Mouse (Mus musculus) heart, embryonic 14.5 days (tissue): ENCODE measurements around the gene Six1. TPM values are rescaled to one million over a fixed set of nuclear protein-coding genes. Genes with fewer than 3 reads are reported as not detected.
"Not testable (repeated sequence)": the region's sequence is repeated elsewhere in the genome, so short reads cannot be mapped to it uniquely, and the experiment has no call there.

Source experiments
- ATAC-seq: fragments of 200-750 bp; cut with Nextera tagmentation; 2 replicates; pipeline ENCODE4 v1.8.0; 2017; ENCODE audit warnings: low read depth, moderate TSS enrichment; ENCODE audit not compliant: insufficient number of reproducible peaks, insufficient read depth, low FRiP score
- H3K27ac ChIP-seq, 2 experiments: fragments of 200-500 bp in 1 of 2; fragments of 300-500 bp in 1 of 2; sonication (generic) in 1 of 2; replicated peaks in 1 of 2; 2 replicates each; pipeline ENCODE4 v1.5.1; 2012 to 2014; ENCODE audit warnings: low read depth in 2 of 2, low read length in 2 of 2, control low read depth in 1 of 2, mild to moderate bottlenecking in 1 of 2, mixed read lengths in 1 of 2; ENCODE audit not compliant: control insufficient read depth in 1 of 2, insufficient read depth in 1 of 2
- H3K27me3 ChIP-seq: fragments of 300-500 bp; sonication (generic); 2 replicates; pipeline ENCODE4 v1.6.1; 2014; ENCODE audit warnings: mild to moderate bottlenecking, low read length, control low read depth; ENCODE audit not compliant: control insufficient read depth, insufficient read depth
- H3K36me3 ChIP-seq: fragments of 300-500 bp; sonication (generic); 2 replicates; pipeline ENCODE4 v1.6.1; 2014; ENCODE audit warnings: mild to moderate bottlenecking, control low read depth, low read length, mixed read lengths; ENCODE audit not compliant: control insufficient read depth, insufficient read depth
- H3K4me1 ChIP-seq, 2 experiments: fragments of 200-500 bp in 1 of 2; fragments of 300-500 bp in 1 of 2; sonication (generic) in 1 of 2; 2 replicates each; pipeline ENCODE4 v1.6.1; 2012 to 2014; ENCODE audit warnings: low read length in 2 of 2, control low read depth in 1 of 2, mixed read lengths in 1 of 2; ENCODE audit not compliant: control insufficient read depth in 2 of 2, insufficient read depth in 2 of 2
- H3K4me2 ChIP-seq: fragments of 300-500 bp; sonication (generic); 2 replicates; pipeline ENCODE4 v1.6.1; 2014; ENCODE audit warnings: mild to moderate bottlenecking, low read length
- H3K4me3 ChIP-seq, 2 experiments: fragments of 200-500 bp in 1 of 2; fragments of 300-500 bp in 1 of 2; sonication (generic) in 1 of 2; 2 replicates each; pipeline ENCODE4 v1.5.1; 2012 to 2014; ENCODE audit warnings: low read length in 2 of 2, mild to moderate bottlenecking in 2 of 2, control low read depth in 1 of 2, low read depth in 1 of 2, moderate library complexity in 1 of 2; ENCODE audit not compliant: control insufficient read depth in 1 of 2, insufficient read depth in 1 of 2
- H3K9ac ChIP-seq: fragments of 300-500 bp; sonication (generic); 2 replicates; pipeline ENCODE4 v1.6.1; 2014; ENCODE audit warnings: mild to moderate bottlenecking, low read length
- H3K9me3 ChIP-seq: fragments of 300-500 bp; sonication (generic); 2 replicates; pipeline ENCODE4 v1.6.1; 2016; ENCODE audit warnings: low read length, control low read depth; ENCODE audit not compliant: control insufficient read depth
- WGBS: fragments of 180-500 bp; shearing (Covaris S2); extraction: QIAGEN DNeasy Blood & Tissue Kit; methylation state at CpG from one replicate; pipeline ENCODE4 v1.1.7; 2014; 5-methylcytosine and 5-hydroxymethylcytosine counted together
- polyA plus RNA-seq: library from polyadenylated mRNA; unstranded; fragments of >200 nt; fragmentation: Nextera tagmentation; extraction: Ambion mirVana; gene quantifications from 2 replicates; pipeline ENCODE4 v1.2.1, GENCODE M21; 2014

The Six1 gene
- polyA plus RNA-seq, 1 experiment from 2014 or later = 0.27 TPM

DNA sequence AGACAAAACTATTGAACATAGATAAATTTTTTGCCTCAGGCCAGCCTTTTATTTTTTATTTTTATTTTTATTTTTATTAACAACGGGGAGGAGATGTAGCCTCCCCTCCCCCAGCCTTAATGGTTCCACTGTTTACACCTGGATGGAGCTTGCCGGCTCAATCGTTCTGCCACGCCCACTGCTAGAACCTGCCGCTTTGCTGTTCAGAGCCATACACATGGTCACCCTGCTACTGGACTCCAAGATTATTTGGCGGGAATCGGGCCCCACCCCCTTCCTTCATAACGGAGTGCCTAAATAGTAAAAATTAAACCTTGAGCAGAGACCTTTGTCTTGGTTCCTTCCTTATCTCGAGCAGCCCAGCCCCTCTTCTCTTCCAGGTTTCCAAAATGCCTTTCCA, 50.8 kb downstream of the Six1 start:
- H3K9me3 ChIP-seq, ATAC-seq, H3K4me2 ChIP-seq, H3K9ac ChIP-seq, H3K4me1 ChIP-seq, H3K4me3 ChIP-seq, H3K36me3 ChIP-seq, H3K27ac ChIP-seq, H3K27me3 ChIP-seq: not testable (repeated sequence)
- 28% methylated on average over 9 of the region's 9 CpGs for WGBS

DNA sequence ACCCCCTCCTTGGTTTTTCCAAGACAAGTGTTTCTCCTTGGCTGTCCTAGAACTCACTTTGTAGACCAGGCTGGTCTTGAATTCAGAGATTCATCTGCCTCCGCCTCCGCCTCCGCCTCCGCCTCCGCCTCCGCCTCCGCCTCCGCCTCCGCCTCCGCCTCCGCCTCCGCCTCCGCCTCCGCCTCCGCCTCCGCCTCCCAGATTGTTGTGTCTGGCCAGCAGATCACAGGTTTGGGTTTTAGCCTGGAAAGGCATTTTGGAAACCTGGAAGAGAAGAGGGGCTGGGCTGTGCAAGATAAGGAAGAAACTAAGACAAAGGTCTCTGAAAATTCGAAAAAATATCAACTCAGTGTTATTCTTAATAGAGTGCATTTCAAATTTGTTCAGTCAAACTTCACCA, 51.4 kb downstream of the Six1 start:
- H3K36me3 ChIP-seq, H3K4me3 ChIP-seq, H3K9ac ChIP-seq, ATAC-seq, H3K27me3 ChIP-seq, H3K9me3 ChIP-seq, H3K4me1 ChIP-seq, H3K4me2 ChIP-seq, H3K27ac ChIP-seq: not testable (repeated sequence)
- 22% methylated on average over 17 of the region's 17 CpGs for WGBS

GRCm38 (mm10) chr12:72998105-72999001, 55.3 kb downstream of the Six1 start:
- 84% methylated on average over 4 of the region's 4 CpGs for WGBS
- Histone ChIP-seq H3K9ac (no peak overlapping the region), H3K9me3 (no peaks in the 10 kb centered on the region), H3K27ac (no peak overlapping the region), H3K4me1 (no peaks in the 10 kb centered on the region), H3K4me3 (no peak overlapping the region), H3K4me2 (no peak overlapping the region), H3K27me3 (no peaks in the 10 kb centered on the region), H3K36me3 (no peaks in the 10 kb centered on the region)
- no peak for ATAC-seq

GRCm38 (mm10) chr12:72996646-72997045, 57.0 kb downstream of the Six1 start:
- Histone ChIP-seq H3K36me3 (no peaks in the 10 kb centered on the region), H3K27me3 (no peaks in the 10 kb centered on the region), H3K4me2 (no peak overlapping the region), H3K4me1 (no peaks in the 10 kb centered on the region), H3K4me3 (no peak overlapping the region), H3K27ac (no peak overlapping the region), H3K9me3 (no peaks in the 10 kb centered on the region), H3K9ac (no peak overlapping the region)
- 76% methylated on average over 3 of the region's 3 CpGs for WGBS
- no peak for ATAC-seq

Other genes with a start within 250 kb of the Six1 start
- not detected in 2 replicates for gene Six6, start 114.0 kb downstream of the Six1 start, polyA plus RNA-seq
- gene 4930447C04Rik, start 113.1 kb downstream of the Six1 start, polyA plus RNA-seq = 1.1 and 1.6 TPM in 2 replicates
- gene Six4, start 59.6 kb upstream of the Six1 start, polyA plus RNA-seq = 1.2 and 1.4 TPM in 2 replicates
- gene Mnat1, start 69.8 kb upstream of the Six1 start, polyA plus RNA-seq = 28.2 and 28.8 TPM in 2 replicates
- 14.1 and 16.5 TPM in 2 replicates for gene Trmt5, start 232.8 kb upstream of the Six1 start, polyA plus RNA-seq
- 6.4 and 8.9 TPM in 2 replicates for gene Slc38a6, start 232.9 kb upstream of the Six1 start, polyA plus RNA-seq